Mouse (Mus musculus) hindbrain, embryonic 15.5 days (tissue): Measurements from ENCODE around the gene Ly6g6c. TPM values are rescaled to one million over a fixed set of nuclear protein-coding genes. Genes with fewer than 3 reads are reported as not detected.

Source experiments
- ATAC-seq: fragments of 200-750 bp; cut with Nextera tagmentation; 2 replicates; pipeline ENCODE4 v1.8.0; 2017; ENCODE audit warnings: low read depth, moderate number of reproducible peaks, moderate TSS enrichment; ENCODE audit not compliant: low FRiP score
- H3K27ac ChIP-seq: fragments of 300-500 bp; sonication (generic); replicated peaks from 2 replicates; pipeline ENCODE4 v1.5.1; 2015; ENCODE audit warnings: mild to moderate bottlenecking, inconsistent platforms
- H3K27me3 ChIP-seq: fragments of 300-500 bp; sonication (generic); 2 replicates; pipeline ENCODE4 v1.6.1; 2015; ENCODE audit warnings: control low read depth, inconsistent platforms
- H3K36me3 ChIP-seq: fragments of 300-500 bp; sonication (generic); 2 replicates; pipeline ENCODE4 v1.6.1; 2015; ENCODE audit warnings: control low read depth, inconsistent platforms
- H3K4me1 ChIP-seq: fragments of 300-500 bp; sonication (generic); replicated peaks from 2 replicates; pipeline ENCODE4 v1.6.1; 2015; ENCODE audit warnings: control low read depth, inconsistent platforms
- H3K4me2 ChIP-seq: fragments of 300-500 bp; sonication (generic); 2 replicates; pipeline ENCODE4 v1.6.1; 2015; ENCODE audit warnings: moderate library complexity, mild to moderate bottlenecking, inconsistent platforms
- H3K4me3 ChIP-seq: fragments of 300-500 bp; sonication (generic); 2 replicates; pipeline ENCODE4 v1.5.1; 2015; ENCODE audit warnings: mild to moderate bottlenecking, inconsistent platforms
- H3K9ac ChIP-seq: fragments of 300-500 bp; sonication (generic); 2 replicates; pipeline ENCODE4 v1.6.1; 2015; ENCODE audit warnings: inconsistent platforms
- H3K9me3 ChIP-seq: fragments of 300-500 bp; sonication (generic); 2 replicates; pipeline ENCODE4 v1.6.1; 2016; ENCODE audit warnings: control low read depth, inconsistent platforms
- WGBS: fragments of 180-500 bp; shearing (Covaris S2); methylation state at CpG from one replicate; pipeline ENCODE4 v1.1.7; 2015; 5-methylcytosine and 5-hydroxymethylcytosine counted together
- polyA plus RNA-seq: library from polyadenylated mRNA; unstranded; fragments of >200 nt; fragmentation: Nextera tagmentation; extraction: Ambion mirVana; gene quantifications from 2 replicates; pipeline ENCODE4 v1.2.1, GENCODE M21; 2015

Gene Ly6g6c
- polyA plus RNA-seq, 1 experiment from 2014 or later, result 0.18 TPM

DNA sequence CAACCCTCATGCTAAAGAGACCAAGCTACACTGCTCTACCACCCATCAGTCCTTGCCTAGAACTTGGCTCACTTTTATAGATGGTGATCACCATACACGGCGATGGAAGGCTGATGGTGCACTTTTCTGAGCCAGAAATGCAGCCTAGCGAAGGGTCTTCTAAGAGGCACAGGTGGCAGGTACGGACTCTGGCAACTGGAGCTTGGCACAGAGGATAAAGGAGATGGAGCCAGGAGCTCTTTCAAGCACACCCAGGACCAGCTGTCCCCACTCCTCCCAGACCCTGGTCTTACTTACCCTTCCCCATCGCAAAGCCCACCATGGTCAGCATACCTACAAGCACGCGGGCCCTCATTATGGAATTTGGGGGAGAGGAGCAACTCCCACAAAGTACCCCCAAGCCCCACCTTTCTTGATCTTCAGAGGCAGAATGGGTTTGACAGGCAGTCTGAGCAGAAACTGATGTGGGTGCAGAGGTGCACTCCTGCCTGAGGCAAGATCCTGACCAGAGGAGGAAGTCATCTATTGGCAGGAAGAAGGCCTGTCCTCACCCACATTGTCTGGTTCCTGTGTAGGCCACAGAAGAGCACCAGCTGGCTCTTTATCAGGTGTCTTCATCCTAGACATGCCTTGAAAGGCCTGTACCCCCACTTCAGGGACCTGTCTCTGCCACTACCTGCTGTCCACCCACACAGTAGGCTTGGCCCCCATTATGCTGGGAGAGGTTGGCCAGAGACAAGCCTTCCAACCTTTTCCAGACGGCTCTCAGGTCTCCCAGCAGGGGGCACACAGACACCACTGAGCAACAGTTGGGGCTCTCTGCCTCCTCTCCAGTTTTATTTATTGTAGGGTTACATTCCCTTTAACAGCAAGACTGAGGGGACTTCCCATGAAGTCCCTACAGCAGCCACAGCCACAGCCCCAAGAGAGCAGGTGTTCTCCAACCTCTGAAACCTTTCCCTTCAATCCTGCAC, 50.1 kb downstream of the Ly6g6c start, which contains the start of gene Ly6g5b:
Gene Ly6g5b, minus strand, starts transcription at position 383 of the 974 bp plus-strand sequence.
- Histone ChIP-seq H3K36me3 (peaks cover 47% of the 10 kb centered on the region), H3K4me2 (no peak within 1 kb of the TSS), H3K9me3 (no peaks in the 10 kb centered on the region), H3K4me3 (no peak within 1 kb of the TSS), H3K27ac (no peak within 1 kb of the TSS), H3K27me3 (no peaks in the 10 kb centered on the region), H3K4me1 (peaks cover 9% of the 10 kb centered on the region), H3K9ac (no peak within 1 kb of the TSS)
- WGBS, result 87% methylated on average over 8 of the region's 8 CpGs
- no peak for ATAC-seq

Other genes starting within 250 kb of the Ly6g6c start
- gene Stk19, start 228.4 kb upstream of the Ly6g6c start, polyA plus RNA-seq, result 43.9 TPM in 2 replicates
- gene Dxo, start 228.4 kb upstream of the Ly6g6c start, polyA plus RNA-seq, result 67.2 and 68.3 TPM in 2 replicates
- 59.4 and 63.4 TPM in 2 replicates for gene Skiv2l, start 215.2 kb upstream of the Ly6g6c start, polyA plus RNA-seq
- gene Nelfe, start 215.0 kb upstream of the Ly6g6c start, polyA plus RNA-seq, result 81.0 and 94.4 TPM in 2 replicates
- 2.5 and 4.1 TPM in 2 replicates for gene Cfb, start 202.9 kb upstream of the Ly6g6c start, polyA plus RNA-seq
- gene Zbtb12, start 185.9 kb upstream of the Ly6g6c start, polyA plus RNA-seq, result 11.9 and 12.9 TPM in 2 replicates
- gene Gm20547, start 183.3 kb upstream of the Ly6g6c start, polyA plus RNA-seq, result not detected in 2 replicates
- gene C2, start 167.1 kb upstream of the Ly6g6c start, polyA plus RNA-seq, result 2.4 and 3.7 TPM in 2 replicates
- gene Ehmt2, start 166.9 kb upstream of the Ly6g6c start, polyA plus RNA-seq, result 90.9 and 96.7 TPM in 2 replicates
- gene Slc44a4, start 150.9 kb upstream of the Ly6g6c start, polyA plus RNA-seq, result 0.09 TPM in 1 of 2 replicates, not detected in the other
- gene Neu1, start 134.1 kb upstream of the Ly6g6c start, polyA plus RNA-seq, result 35.9 and 38.3 TPM in 2 replicates
- 0.31 and 0.51 TPM in 2 replicates for gene Hspa1b, start 106.2 kb upstream of the Ly6g6c start, polyA plus RNA-seq
- gene Gm20481, start 95.5 kb upstream of the Ly6g6c start, polyA plus RNA-seq, result 1.0 TPM in 1 of 2 replicates, not detected in the other
- gene Hspa1a, start 93.2 kb upstream of the Ly6g6c start, polyA plus RNA-seq, result 12.0 and 13.1 TPM in 2 replicates
- gene Hspa1l, start 92.7 kb upstream of the Ly6g6c start, polyA plus RNA-seq, result 1.3 and 1.8 TPM in 2 replicates
- 109 and 113 TPM in 2 replicates for gene Lsm2, start 83.5 kb upstream of the Ly6g6c start, polyA plus RNA-seq
- 60.4 and 68.7 TPM in 2 replicates for gene Vars, start 64.4 kb upstream of the Ly6g6c start, polyA plus RNA-seq
- 0.14 TPM in 2 replicates for gene Vwa7, start 48.8 kb upstream of the Ly6g6c start, polyA plus RNA-seq
- gene Sapcd1, start 37.4 kb upstream of the Ly6g6c start, polyA plus RNA-seq, result 1.6 and 2.3 TPM in 2 replicates
- 1.6 and 3.4 TPM in 2 replicates for gene Msh5, start 18.6 kb upstream of the Ly6g6c start, polyA plus RNA-seq
- gene Clic1, start 15.4 kb upstream of the Ly6g6c start, polyA plus RNA-seq, result 87.4 TPM in 2 replicates
- 349 and 367 TPM in 2 replicates for gene Ddah2, start 6.4 kb upstream of the Ly6g6c start, polyA plus RNA-seq
- 0.22 and 0.25 TPM in 2 replicates for gene Mpig6b, start 796 bp downstream of the Ly6g6c start, polyA plus RNA-seq
- 0.43 and 0.53 TPM in 2 replicates for gene Ly6g6e, start 11.5 kb downstream of the Ly6g6c start, polyA plus RNA-seq
- gene Ly6g6d, start 12.7 kb downstream of the Ly6g6c start, polyA plus RNA-seq, result 1.2 and 1.8 TPM in 2 replicates
- gene Ly6g6f, start 20.2 kb downstream of the Ly6g6c start, polyA plus RNA-seq, result 0.24 TPM in 1 of 2 replicates, not detected in the other
- gene Abhd16a, start 23.9 kb downstream of the Ly6g6c start, polyA plus RNA-seq, result 102 and 106 TPM in 2 replicates
- not detected in 2 replicates for gene Ly6g5c, start 42.9 kb downstream of the Ly6g6c start, polyA plus RNA-seq
- 1.1 and 1.2 TPM in 2 replicates for gene Ly6g5b, start 50.0 kb downstream of the Ly6g6c start, polyA plus RNA-seq
- gene Gpank1, start 56.1 kb downstream of the Ly6g6c start, polyA plus RNA-seq, result 24.3 and 25.4 TPM in 2 replicates
- 308 and 311 TPM in 2 replicates for gene Csnk2b, start 56.7 kb downstream of the Ly6g6c start, polyA plus RNA-seq
- 9.3 and 10.8 TPM in 2 replicates for gene D17H6S53E, start 61.0 kb downstream of the Ly6g6c start, polyA plus RNA-seq
- 0.21 and 0.79 TPM in 2 replicates for gene Apom, start 66.7 kb downstream of the Ly6g6c start, polyA plus RNA-seq
- gene Bag6, start 69.8 kb downstream of the Ly6g6c start, polyA plus RNA-seq, result 70.0 and 75.7 TPM in 2 replicates
- gene Prrc2a, start 99.5 kb downstream of the Ly6g6c start, polyA plus RNA-seq, result 175 and 181 TPM in 2 replicates
- gene Aif1, start 110.7 kb downstream of the Ly6g6c start, polyA plus RNA-seq, result 7.4 and 9.6 TPM in 2 replicates
- 5.6 and 13.9 TPM in 2 replicates for gene Lst1, start 123.1 kb downstream of the Ly6g6c start, polyA plus RNA-seq
- gene Ltb, start 129.1 kb downstream of the Ly6g6c start, polyA plus RNA-seq, result 0.84 and 0.97 TPM in 2 replicates
- gene Tnf, start 136.6 kb downstream of the Ly6g6c start, polyA plus RNA-seq, result 0.13 TPM in 1 of 2 replicates, not detected in the other
- gene Lta, start 140.0 kb downstream of the Ly6g6c start, polyA plus RNA-seq, result 0.39 and 0.42 TPM in 2 replicates
- 0.43 and 0.55 TPM in 2 replicates for gene Gm16181, start 155.4 kb downstream of the Ly6g6c start, polyA plus RNA-seq
- 99.1 and 110 TPM in 2 replicates for gene Atp6v1g2, start 168.3 kb downstream of the Ly6g6c start, polyA plus RNA-seq
- 10.8 and 12.0 TPM in 2 replicates for gene Nfkbil1, start 170.4 kb downstream of the Ly6g6c start, polyA plus RNA-seq
- 361 and 365 TPM in 2 replicates for gene Ddx39b, start 176.4 kb downstream of the Ly6g6c start, polyA plus RNA-seq
- gene H2-D1, start 197.3 kb downstream of the Ly6g6c start, polyA plus RNA-seq, result 118 and 128 TPM in 2 replicates